Mouse (Mus musculus): Measurements from ENCODE around the gene Vmn1r118. TPM values are rescaled to one million over a fixed set of nuclear protein-coding genes. Genes with fewer than 3 reads are reported as not detected.
"Not testable (repeated sequence)": the region's sequence is repeated elsewhere in the genome, so short reads cannot be mapped to it uniquely, and the experiment has no call there.

The Vmn1r118 gene
- total RNA-seq (2022): not detected

GRCm38 (mm10) chr7:20912247-20912646, at the start of gene Vmn1r118:
Gene Vmn1r118 (minus strand): TSS chr7:20912347.
- not testable (repeated sequence) for DNase-seq

GRCm38 (mm10) chr7:20884021-20884420, 28.1 kb downstream of the Vmn1r118 start, which contains the start of gene Vmn1r117:
Gene Vmn1r117 (minus strand): TSS chr7:20884121.
- not testable (repeated sequence) for DNase-seq

GRCm38 (mm10) chr7:20871956-20872355, 40.2 kb downstream of the Vmn1r118 start, which contains the start of gene Vmn1r116:
Gene Vmn1r116 (plus strand): TSS chr7:20872256.
- DNase-seq: not testable (repeated sequence)

Other genes starting within 250 kb of the Vmn1r118 start
- gene Vmn1r107, start 243.4 kb downstream of the Vmn1r118 start, total RNA-seq (2022): not detected
- gene Vmn1r111, start 209.1 kb downstream of the Vmn1r118 start, total RNA-seq (2022): not detected
- not detected for gene Gm10668, start 181.7 kb downstream of the Vmn1r118 start, total RNA-seq (2022)
- gene Vmn1r112, start 141.2 kb downstream of the Vmn1r118 start, total RNA-seq (2022): not detected
- not detected for gene Vmn1r113, start 125.1 kb downstream of the Vmn1r118 start, total RNA-seq (2022)
- gene Vmn1r114, start 100.2 kb downstream of the Vmn1r118 start, total RNA-seq (2022): not detected
- gene Vmn1r115, start 67.4 kb downstream of the Vmn1r118 start, total RNA-seq (2022): not detected
- gene Vmn1r116, start 40.1 kb downstream of the Vmn1r118 start, total RNA-seq (2022): not detected
- gene Vmn1r117, start 28.2 kb downstream of the Vmn1r118 start, total RNA-seq (2022): not detected
- not detected for gene Vmn1r119, start 100.1 kb upstream of the Vmn1r118 start, total RNA-seq (2022)
- gene Vmn1r120, start 141.4 kb upstream of the Vmn1r118 start, total RNA-seq (2022): not detected
- not detected for gene Vmn1r121, start 186.2 kb upstream of the Vmn1r118 start, total RNA-seq (2022)
- gene Vmn1r122, start 221.8 kb upstream of the Vmn1r118 start, total RNA-seq (2022): not detected
- gene Vmn1r123, start 249.8 kb upstream of the Vmn1r118 start, total RNA-seq (2022): not detected

Data from adrenal gland, adult 8-10 months (tissue).